In the genomic region with DNA sequence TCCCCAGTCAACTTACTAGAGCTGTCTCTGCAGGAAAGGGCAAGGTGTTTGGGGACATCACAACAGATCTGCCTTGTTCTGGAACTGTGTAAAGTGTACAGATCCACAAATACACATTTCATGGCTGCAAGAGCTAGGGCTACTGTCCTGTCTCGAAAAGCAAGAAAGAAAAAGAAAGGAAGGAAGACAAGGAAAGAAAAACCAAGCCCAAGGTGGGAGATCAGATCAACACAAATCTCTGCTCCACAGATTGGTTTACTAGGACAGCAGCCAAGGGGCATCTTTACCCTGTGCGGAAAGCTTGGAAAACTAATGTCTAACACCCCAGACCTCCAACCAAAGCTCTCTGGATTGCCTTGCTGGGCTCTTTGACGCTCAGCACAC, we compare ENCODE assay signal across 7 mouse cellular contexts. TPM values are rescaled to one million over a fixed set of nuclear protein-coding genes. Genes with fewer than 3 reads are reported as not detected.
A peak's percentile ranks its signal among the peaks of the same experiment; 100 is the strongest.
DNase-seq lines count a peak whose midpoint lies in the region; ATAC-seq lines count a peak whose summit lies in the region.

No protein-coding gene starts in this region.

- peaks cover 5% of the 10 kb centered on the region; the same call in 1 of the 2 replicates for H3K9me3 ChIP-seq in megakaryocyte, embryonic 14.5 days
- H3K9me3 ChIP-seq in forebrain, embryonic 13.5 days (replicated peaks) = no peaks in the 10 kb centered on the region
- no peaks in the 10 kb centered on the region for H3K9me3 ChIP-seq in liver, embryonic 11.5 days (ENCODE audit: control insufficient read depth, low read length)
- no peaks in the 10 kb centered on the region for H3K9me3 ChIP-seq in stomach, embryonic 16.5 days (replicated peaks; ENCODE audit: control insufficient read depth, low read length)

- peaks cover 93% of the 10 kb centered on the region for H3K4me1 ChIP-seq in megakaryocyte, embryonic 14.5 days
- H3K4me1 ChIP-seq in forebrain, embryonic 13.5 days = peaks cover 39% of the 10 kb centered on the region
- peaks cover 41% of the 10 kb centered on the region for H3K4me1 ChIP-seq in liver, embryonic 11.5 days (replicated peaks; ENCODE audit: control insufficient read depth, insufficient read depth, low read length)
- H3K4me1 ChIP-seq in stomach, embryonic 16.5 days (ENCODE audit: control insufficient read depth, insufficient read depth, low read length) = peaks cover 41% of the 10 kb centered on the region

- DNase-seq in liver, embryonic 11.5 days (ENCODE audit: low spot score) = no peak
- no peak for DNase-seq in adrenal gland, postnatal 14 days
- no peak for DNase-seq in adipocyte (ENCODE audit: low spot score)

- no peak for ATAC-seq in megakaryocyte, adult 5-6 weeks (ENCODE audit: poor library complexity, severe bottlenecking)
- no peak for ATAC-seq in forebrain, embryonic 13.5 days
- ATAC-seq in liver, embryonic 11.5 days (replicated peaks; ENCODE audit: low FRiP score) = no peak
- ATAC-seq in stomach, embryonic 16.5 days (ENCODE audit: insufficient read depth, low FRiP score) = no peak

- H3K9ac ChIP-seq in forebrain, embryonic 13.5 days = no peak overlapping the region
- peak overlapping the region; percentile 58 for H3K9ac ChIP-seq in liver, embryonic 11.5 days (ENCODE audit: low read depth, low read length)
- peak overlapping the region; percentile 71; the same call in 1 of the 2 replicates for H3K9ac ChIP-seq in stomach, embryonic 16.5 days (ENCODE audit: low read length)

- peak overlapping the region; percentile 64 for H3K4me2 ChIP-seq in forebrain, embryonic 13.5 days
- H3K4me2 ChIP-seq in liver, embryonic 11.5 days = peak overlapping the region; percentile 80
- peak overlapping the region; percentile 84 for H3K4me2 ChIP-seq in stomach, embryonic 16.5 days (ENCODE audit: low read depth, low read length)

- WGBS in forebrain, embryonic 13.5 days = 54% methylated on average over 3 of the region's 3 CpGs
- 48% methylated on average over 3 of the region's 3 CpGs for WGBS in liver, embryonic 11.5 days
- WGBS in stomach, embryonic 16.5 days = 50% methylated on average over 3 of the region's 3 CpGs

- peaks cover 34% of the 10 kb centered on the region for H3K36me3 ChIP-seq in megakaryocyte, embryonic 14.5 days (replicated peaks; ENCODE audit: low read length)
- H3K36me3 ChIP-seq in forebrain, embryonic 13.5 days (ENCODE audit: poor library complexity, severe bottlenecking) = no peaks in the 10 kb centered on the region; the same call in 1 of the 2 replicates
- H3K36me3 ChIP-seq in liver, embryonic 11.5 days (ENCODE audit: control insufficient read depth, insufficient read depth, low read length) = peaks cover 11% of the 10 kb centered on the region
- H3K36me3 ChIP-seq in stomach, embryonic 16.5 days (ENCODE audit: control insufficient read depth, insufficient read depth, low read length) = no peaks in the 10 kb centered on the region

- peak overlapping the region; percentile 94 for H3K4me3 ChIP-seq in megakaryocyte, embryonic 14.5 days (replicated peaks)
- peak overlapping the region; percentile 30; the same call in 1 of the 2 replicates for H3K4me3 ChIP-seq in forebrain, embryonic 13.5 days
- H3K4me3 ChIP-seq in liver, embryonic 11.5 days (ENCODE audit: low read depth, low read length) = peak overlapping the region; percentile 50
- H3K4me3 ChIP-seq in stomach, embryonic 16.5 days (replicated peaks; ENCODE audit: low read length) = peak overlapping the region; percentile 47

- no peak overlapping the region for H3K27ac ChIP-seq in forebrain, embryonic 13.5 days
- H3K27ac ChIP-seq in liver, embryonic 11.5 days (ENCODE audit: low read depth, low read length) = peak overlapping the region; percentile 89
- H3K27ac ChIP-seq in stomach, embryonic 16.5 days (ENCODE audit: low read length) = peak overlapping the region; percentile 75; the same call in 1 of the 2 replicates

- H3K27me3 ChIP-seq in megakaryocyte, embryonic 14.5 days (replicated peaks) = no peaks in the 10 kb centered on the region
- H3K27me3 ChIP-seq in forebrain, embryonic 13.5 days = peaks cover 3% of the 10 kb centered on the region; the same call in 1 of the 2 replicates
- no peaks in the 10 kb centered on the region for H3K27me3 ChIP-seq in liver, embryonic 11.5 days (replicated peaks; ENCODE audit: control insufficient read depth, insufficient read depth, low read length)
- H3K27me3 ChIP-seq in stomach, embryonic 16.5 days (ENCODE audit: control insufficient read depth, insufficient read depth, low read length) = no peaks in the 10 kb centered on the region

RNA-seq across cellular contexts. Expression of a gene that starts 0.3 kb away (rescaled TPM):
- polyA plus RNA-seq in megakaryocyte, embryonic 14.5 days (2012; ENCODE audit: insufficient read depth, low replicate concordance) = 138 and 188 TPM in 2 replicates
- 27.5 and 37.3 TPM in 2 replicates for total RNA-seq in megakaryocyte, adult 5-6 weeks (2015)
- 27.6 and 43.3 TPM in 2 replicates for total RNA-seq in megakaryocyte, adult 5-6 weeks (2017)
- 52.1 and 56.7 TPM in 2 replicates for polyA plus RNA-seq in forebrain, embryonic 13.5 days (2015; fragmentation: Nextera tagmentation; extraction: Ambion mirVana)
- 78.2 and 78.7 TPM in 2 replicates for polyA plus RNA-seq in liver, embryonic 11.5 days (2014; fragmentation: Nextera tagmentation; extraction: Ambion mirVana)
- polyA plus RNA-seq in stomach, embryonic 16.5 days (2015; fragmentation: Nextera tagmentation; extraction: Ambion mirVana) = 63.4 and 69.8 TPM in 2 replicates
- 102 and 130 TPM in 2 replicates for total RNA-seq in adrenal gland, postnatal 14 days (2021)

Comparison
In these comparisons a context has a peak if more than half of its experiments do, and no peak if none do; other contexts are left out.
1. H3K4me3 ChIP-seq: peak in every context shown above with its lines; median percentile 94 in megakaryocyte, embryonic 14.5 days; 50 in liver, embryonic 11.5 days; 47 in stomach, embryonic 16.5 days; 30 in forebrain, embryonic 13.5 days.